Mouse (Mus musculus): ENCODE measurements around the gene Olfr402.
"Not testable (repeated sequence)": the region's sequence is repeated elsewhere in the genome, so short reads cannot be mapped to it uniquely, and the experiment has no call there.

The Olfr402 gene

GRCm38 (mm10) chr11:74153229-74153628 is at the start of gene Olfr402:
TSS of gene Olfr402 (plus strand) at chr11:74153529.
- no peak for DNase-seq

GRCm38 (mm10) chr11:74105066-74105465 is 48.3 kb upstream of the Olfr402 start:
- no peak for DNase-seq

GRCm38 (mm10) chr11:74113412-74113811 is 39.9 kb upstream of the Olfr402 start, which contains the start of gene Olfr401:
TSS of gene Olfr401 (plus strand) at chr11:74113712.
- no peak for DNase-seq

GRCm38 (mm10) chr11:74140001-74140400 is 13.3 kb upstream of the Olfr402 start:
- not testable (repeated sequence) for DNase-seq

GRCm38 (mm10) chr11:74145866-74146265 is 7.5 kb upstream of the Olfr402 start:
- DNase-seq = no peak

GRCm38 (mm10) chr11:74168771-74169170 is 15.4 kb downstream of the Olfr402 start:
- no peak for DNase-seq

GRCm38 (mm10) chr11:74183168-74183567 is 29.8 kb downstream of the Olfr402 start:
- no peak for DNase-seq

- no peak for DNase-seq
Measured at GRCm38 (mm10) chr11:74183745-74184144, 30.4 kb downstream of the Olfr402 start.

GRCm38 (mm10) chr11:74185949-74186348 is 32.6 kb downstream of the Olfr402 start, which contains the start of gene Olfr403:
TSS of gene Olfr403 (plus strand) at chr11:74186249.
- no peak for DNase-seq

Data from cerebellum, adult 11-12 months (tissue).